Mouse (Mus musculus): ENCODE measurements around the gene Rbm19.

GRCm38 (mm10) chr5:120171865-120172728, 55.8 kb downstream of the Rbm19 start:
- TF ChIP-seq POLR2A (IDR thresholded peaks at IDR 0.05; ENCODE audit: low read depth, low read length) (no peak), CTCF (IDR thresholded peaks at IDR 0.05; ENCODE audit: extremely low read depth, insufficient read depth, insufficient read length, insufficient replicate concordance) (no peak)
